Mouse (Mus musculus): ENCODE measurements around the gene St6galnac3. TPM values are rescaled to one million over a fixed set of nuclear protein-coding genes. Genes with fewer than 3 reads are reported as not detected.
"Not testable (repeated sequence)": the region's sequence is repeated elsewhere in the genome, so short reads cannot be mapped to it uniquely, and the experiment has no call there.

Gene St6galnac3
- polyA plus RNA-seq, 1 experiment from 2014 or later: 38.3 TPM

- WGBS: 80% methylated on average over 10 of the region's 10 CpGs
- no peaks in the 10 kb centered on the region for H3K9me3 ChIP-seq
- no peak for ATAC-seq (ENCODE audit: insufficient number of reproducible peaks, insufficient read depth, low FRiP score, low TSS enrichment, low read depth)
- H3K27me3 ChIP-seq: no peaks in the 10 kb centered on the region
- H3K36me3 ChIP-seq: no peaks in the 10 kb centered on the region
- H3K4me3 ChIP-seq (replicated peaks): no peak overlapping the region
- H3K27ac ChIP-seq: no peak overlapping the region
- no peaks in the 10 kb centered on the region for H3K4me1 ChIP-seq (replicated peaks)
- no peak overlapping the region for H3K4me2 ChIP-seq
- H3K9ac ChIP-seq (replicated peaks): no peak overlapping the region
Measured at GRCm38 (mm10) chr3:153405643-153406042, 319.3 kb downstream of the St6galnac3 start.

GRCm38 (mm10) chr3:153400259-153400658 is 324.7 kb downstream of the St6galnac3 start:
- no peaks in the 10 kb centered on the region for H3K36me3 ChIP-seq
- WGBS: 89% methylated on average over 3 of the region's 3 CpGs
- no peak overlapping the region for H3K4me2 ChIP-seq
- H3K9ac ChIP-seq (replicated peaks): no peak overlapping the region
- H3K27me3 ChIP-seq: no peaks in the 10 kb centered on the region
- no peaks in the 10 kb centered on the region for H3K9me3 ChIP-seq
- no peak overlapping the region for H3K4me3 ChIP-seq (replicated peaks)
- no peak overlapping the region for H3K27ac ChIP-seq
- no peak for ATAC-seq (ENCODE audit: insufficient number of reproducible peaks, insufficient read depth, low FRiP score, low TSS enrichment, low read depth)
- H3K4me1 ChIP-seq (replicated peaks): peaks cover 4% of the 10 kb centered on the region; the same call in 1 of the 2 replicates

GRCm38 (mm10) chr3:153399574-153399973 is 325.4 kb downstream of the St6galnac3 start:
- ATAC-seq (ENCODE audit: insufficient number of reproducible peaks, insufficient read depth, low FRiP score, low TSS enrichment, low read depth): no peak
- H3K36me3 ChIP-seq: no peaks in the 10 kb centered on the region
- no peak overlapping the region for H3K4me3 ChIP-seq (replicated peaks)
- WGBS: 76% methylated on average over 6 of the region's 6 CpGs
- peaks cover 4% of the 10 kb centered on the region; the same call in 1 of the 2 replicates for H3K4me1 ChIP-seq (replicated peaks)
- no peak overlapping the region for H3K27ac ChIP-seq
- no peak overlapping the region for H3K9ac ChIP-seq (replicated peaks)
- no peaks in the 10 kb centered on the region for H3K9me3 ChIP-seq
- H3K27me3 ChIP-seq: no peaks in the 10 kb centered on the region
- H3K4me2 ChIP-seq: no peak overlapping the region

- ATAC-seq (ENCODE audit: insufficient number of reproducible peaks, insufficient read depth, low FRiP score, low TSS enrichment, low read depth): no peak
Measured at GRCm38 (mm10) chr3:153397726-153398125, 327.2 kb downstream of the St6galnac3 start.

GRCm38 (mm10) chr3:153396375-153397068 is 328.5 kb downstream of the St6galnac3 start:
- H3K4me1 ChIP-seq (replicated peaks): peaks cover 4% of the 10 kb centered on the region; the same call in 1 of the 2 replicates
- no peaks in the 10 kb centered on the region for H3K27me3 ChIP-seq
- peaks cover 7% of the 10 kb centered on the region; the same call in 1 of the 2 replicates for H3K9me3 ChIP-seq
- peak; percentile 54; the same call in 1 of the 2 replicates for ATAC-seq (ENCODE audit: insufficient number of reproducible peaks, insufficient read depth, low FRiP score, low TSS enrichment, low read depth)
- WGBS: 60% methylated on average over 12 of the region's 12 CpGs
- H3K4me2 ChIP-seq: no peak overlapping the region
- no peak overlapping the region for H3K4me3 ChIP-seq (replicated peaks)
- no peaks in the 10 kb centered on the region for H3K36me3 ChIP-seq
- H3K9ac ChIP-seq (replicated peaks): no peak overlapping the region
- no peak overlapping the region for H3K27ac ChIP-seq

More at GRCm38 (mm10) chr3:153397726-153398125, 327.2 kb downstream of the St6galnac3 start:
- no peaks in the 10 kb centered on the region for H3K36me3 ChIP-seq
- H3K9ac ChIP-seq (replicated peaks): no peak overlapping the region
- no peak overlapping the region for H3K27ac ChIP-seq
- H3K9me3 ChIP-seq: peaks cover 7% of the 10 kb centered on the region; the same call in 1 of the 2 replicates
- no peak overlapping the region for H3K4me3 ChIP-seq (replicated peaks)
- H3K27me3 ChIP-seq: no peaks in the 10 kb centered on the region
- peaks cover 4% of the 10 kb centered on the region; the same call in 1 of the 2 replicates for H3K4me1 ChIP-seq (replicated peaks)
- no peak overlapping the region for H3K4me2 ChIP-seq
- 88% methylated on average over 9 of the region's 9 CpGs for WGBS

- peaks cover 7% of the 10 kb centered on the region; the same call in 1 of the 2 replicates for H3K9me3 ChIP-seq
- peaks cover 4% of the 10 kb centered on the region; the same call in 1 of the 2 replicates for H3K4me1 ChIP-seq (replicated peaks)
- H3K4me3 ChIP-seq (replicated peaks): no peak overlapping the region
- no peaks in the 10 kb centered on the region for H3K27me3 ChIP-seq
- no peak overlapping the region for H3K4me2 ChIP-seq
- H3K9ac ChIP-seq (replicated peaks): no peak overlapping the region
- ATAC-seq (ENCODE audit: insufficient number of reproducible peaks, insufficient read depth, low FRiP score, low TSS enrichment, low read depth): no peak
- H3K27ac ChIP-seq: no peak overlapping the region
- H3K36me3 ChIP-seq: no peaks in the 10 kb centered on the region
- WGBS: 96% methylated on average over 5 of the region's 5 CpGs
Measured at GRCm38 (mm10) chr3:153395351-153395750, 329.6 kb downstream of the St6galnac3 start.

- H3K9me3 ChIP-seq: peaks cover 7% of the 10 kb centered on the region; the same call in 1 of the 2 replicates
- ATAC-seq (ENCODE audit: insufficient number of reproducible peaks, insufficient read depth, low FRiP score, low TSS enrichment, low read depth): no peak
- peaks cover 4% of the 10 kb centered on the region; the same call in 1 of the 2 replicates for H3K4me1 ChIP-seq (replicated peaks)
- no peak overlapping the region for H3K4me2 ChIP-seq
- H3K36me3 ChIP-seq: no peaks in the 10 kb centered on the region
- H3K27ac ChIP-seq: no peak overlapping the region
- WGBS: 86% methylated on average over 4 of the region's 4 CpGs
- H3K9ac ChIP-seq (replicated peaks): no peak overlapping the region
- no peak overlapping the region for H3K4me3 ChIP-seq (replicated peaks)
- no peaks in the 10 kb centered on the region for H3K27me3 ChIP-seq
Measured at GRCm38 (mm10) chr3:153394751-153395150, 330.2 kb downstream of the St6galnac3 start.

GRCm38 (mm10) chr3:153394224-153394623 is 330.8 kb downstream of the St6galnac3 start:
- ATAC-seq (ENCODE audit: insufficient number of reproducible peaks, insufficient read depth, low FRiP score, low TSS enrichment, low read depth): no peak
- Histone ChIP-seq H3K4me2 (no peak overlapping the region), H3K36me3 (no peaks in the 10 kb centered on the region), H3K9ac (replicated peaks) (no peak overlapping the region), H3K27me3 (no peaks in the 10 kb centered on the region), H3K4me1 (replicated peaks) (peaks cover 4% of the 10 kb centered on the region; the same call in 1 of the 2 replicates), H3K4me3 (replicated peaks) (no peak overlapping the region), H3K27ac (no peak overlapping the region), H3K9me3 (peaks cover 7% of the 10 kb centered on the region; the same call in 1 of the 2 replicates)
- 93% methylated on average over 9 of the region's 9 CpGs for WGBS

- H3K4me3 ChIP-seq (replicated peaks); H3K4me1 ChIP-seq (replicated peaks); H3K27me3 ChIP-seq; H3K27ac ChIP-seq; H3K9me3 ChIP-seq; H3K36me3 ChIP-seq; H3K4me2 ChIP-seq; H3K9ac ChIP-seq (replicated peaks); ATAC-seq (ENCODE audit: insufficient number of reproducible peaks, insufficient read depth, low FRiP score, low TSS enrichment, low read depth): not testable (repeated sequence)
- WGBS: 33% methylated on average over 1 of the region's 1 CpGs
Measured at GRCm38 (mm10) chr3:153391451-153391850, 333.5 kb downstream of the St6galnac3 start.

- H3K4me3 ChIP-seq (replicated peaks); H3K27me3 ChIP-seq; H3K4me1 ChIP-seq (replicated peaks); H3K9ac ChIP-seq (replicated peaks); H3K27ac ChIP-seq; H3K36me3 ChIP-seq; H3K4me2 ChIP-seq; ATAC-seq (ENCODE audit: insufficient number of reproducible peaks, insufficient read depth, low FRiP score, low TSS enrichment, low read depth); H3K9me3 ChIP-seq: not testable (repeated sequence)
- 90% methylated on average over 5 of the region's 5 CpGs for WGBS
Measured at GRCm38 (mm10) chr3:153384651-153385050, 340.3 kb downstream of the St6galnac3 start.

GRCm38 (mm10) chr3:153383656-153384055 is 341.3 kb downstream of the St6galnac3 start:
- Histone ChIP-seq H3K9ac (replicated peaks) (no peak overlapping the region), H3K4me3 (replicated peaks) (no peak overlapping the region), H3K36me3 (no peaks in the 10 kb centered on the region), H3K27me3 (no peaks in the 10 kb centered on the region), H3K4me1 (replicated peaks) (no peaks in the 10 kb centered on the region), H3K27ac (no peak overlapping the region), H3K4me2 (no peak overlapping the region), H3K9me3 (no peaks in the 10 kb centered on the region)
- ATAC-seq (ENCODE audit: insufficient number of reproducible peaks, insufficient read depth, low FRiP score, low TSS enrichment, low read depth): no peak
- 93% methylated on average over 2 of the region's 2 CpGs for WGBS

Measured in limb, embryonic 12.5 days (tissue).